Mouse (Mus musculus): ENCODE measurements around the gene Foxd4.
"Not testable (repeated sequence)": the region's sequence is repeated elsewhere in the genome, so short reads cannot be mapped to it uniquely, and the experiment has no call there.

Gene Foxd4

GRCm38 (mm10) chr19:24900581-24901220 lies at the start of gene Foxd4:
Gene Foxd4 (minus strand): TSS chr19:24901197.
- DNase-seq, result no peak

- DNase-seq, result no peak
Observed at GRCm38 (mm10) chr19:24945521-24946262, 44.7 kb upstream of the Foxd4 start.

- no peak for DNase-seq
Observed at GRCm38 (mm10) chr19:24937084-24937483, 36.1 kb upstream of the Foxd4 start.

GRCm38 (mm10) chr19:24929041-24929440 lies 28.0 kb upstream of the Foxd4 start:
- DNase-seq, result no peak

- DNase-seq, result no peak
Observed at GRCm38 (mm10) chr19:24920866-24921265, 19.9 kb upstream of the Foxd4 start.

- DNase-seq, result no peak
Observed at GRCm38 (mm10) chr19:24908385-24909155, 7.6 kb upstream of the Foxd4 start.

GRCm38 (mm10) chr19:24907655-24908054 lies 6.7 kb upstream of the Foxd4 start:
- no peak for DNase-seq

GRCm38 (mm10) chr19:24902821-24903220 lies 1.8 kb upstream of the Foxd4 start:
- DNase-seq, result no peak

- DNase-seq, result no peak
Observed at GRCm38 (mm10) chr19:24902256-24902655, 1.3 kb upstream of the Foxd4 start.

- DNase-seq, result no peak
Observed at GRCm38 (mm10) chr19:24901666-24902065, 669 bp upstream of the Foxd4 start.

GRCm38 (mm10) chr19:24899578-24900544 lies 1.1 kb downstream of the Foxd4 start:
- peak; percentile 21 for DNase-seq

GRCm38 (mm10) chr19:24898737-24899577 lies 2.0 kb downstream of the Foxd4 start:
- DNase-seq, result peak; percentile 15

- DNase-seq, result no peak
Observed at GRCm38 (mm10) chr19:24897896-24898736, 2.9 kb downstream of the Foxd4 start.

GRCm38 (mm10) chr19:24897006-24897895 lies 3.7 kb downstream of the Foxd4 start:
- peak; percentile 23 for DNase-seq

GRCm38 (mm10) chr19:24896536-24896935 lies 4.5 kb downstream of the Foxd4 start:
- DNase-seq, result no peak

GRCm38 (mm10) chr19:24886888-24887287 lies 14.1 kb downstream of the Foxd4 start:
- DNase-seq, result no peak

- DNase-seq, result peak; percentile 29
Observed at GRCm38 (mm10) chr19:24885504-24885903, 15.5 kb downstream of the Foxd4 start.

- DNase-seq, result no peak
Observed at GRCm38 (mm10) chr19:24881237-24881636, 19.8 kb downstream of the Foxd4 start.

GRCm38 (mm10) chr19:24875129-24875870 lies 25.7 kb downstream of the Foxd4 start, which contains the start of gene Gm10053:
Gene Gm10053 (plus strand): TSS chr19:24875686.
- not testable (repeated sequence) for DNase-seq
